Mouse (Mus musculus): Measurements from ENCODE around the gene Plxdc2. TPM values are rescaled to one million over a fixed set of nuclear protein-coding genes. Genes with fewer than 3 reads are reported as not detected.
A peak's percentile ranks its signal among the peaks of the same experiment; 100 is the strongest.

Plxdc2 gene
- polyA plus RNA-seq (2014; fragmentation: Nextera tagmentation; extraction: Ambion mirVana): 14.3 and 19.7 TPM in 2 replicates

GRCm38 (mm10) chr2:16356106-16356818 is at the start of gene Plxdc2:
TSS of gene Plxdc2 (plus strand) at chr2:16356304.
- Histone ChIP-seq H3K36me3 (ENCODE audit: control insufficient read depth, insufficient read depth, low read length) (no peaks in the 10 kb centered on the region), H3K9ac (ENCODE audit: low read depth, low read length) (peak within 1 kb of the TSS; percentile 64), H3K9me3 (ENCODE audit: control insufficient read depth, low read length) (no peaks in the 10 kb centered on the region), H3K4me1 (replicated peaks; ENCODE audit: control insufficient read depth, insufficient read depth, low read length) (no peaks in the 10 kb centered on the region), H3K4me3 (ENCODE audit: low read depth, low read length) (peak within 1 kb of the TSS; percentile 62), H3K27ac (ENCODE audit: low read depth, low read length) (peak within 1 kb of the TSS; percentile 63; the same call in 1 of the 2 replicates), H3K27me3 (ENCODE audit: control insufficient read depth, insufficient read depth, low read length) (peaks cover 3% of the 10 kb centered on the region; the same call in 1 of the 2 replicates), H3K4me2 (replicated peaks; ENCODE audit: low read depth, low read length) (peak within 1 kb of the TSS; percentile 87)
- under 1% methylated on average over 37 of the region's 45 CpGs for WGBS
- ATAC-seq (ENCODE audit: low FRiP score) (peak; percentile 93), DNase-seq (ENCODE audit: low spot score) (peak; percentile 76)

- no peak for DNase-seq (ENCODE audit: low spot score)
- Histone ChIP-seq H3K27me3 (ENCODE audit: control insufficient read depth, insufficient read depth, low read length) (no peaks in the 10 kb centered on the region), H3K27ac (ENCODE audit: low read depth, low read length) (no peak overlapping the region), H3K4me3 (ENCODE audit: low read depth, low read length) (no peak overlapping the region), H3K9ac (ENCODE audit: low read depth, low read length) (no peak overlapping the region), H3K4me2 (replicated peaks; ENCODE audit: low read depth, low read length) (no peak overlapping the region), H3K36me3 (ENCODE audit: control insufficient read depth, insufficient read depth, low read length) (no peaks in the 10 kb centered on the region), H3K9me3 (ENCODE audit: control insufficient read depth, low read length) (no peaks in the 10 kb centered on the region), H3K4me1 (replicated peaks; ENCODE audit: control insufficient read depth, insufficient read depth, low read length) (no peaks in the 10 kb centered on the region)
- ATAC-seq (ENCODE audit: low FRiP score): peak; percentile 59; the same call in 1 of the 2 replicates
- 30% methylated on average over 2 of the region's 2 CpGs for WGBS
Measured at GRCm38 (mm10) chr2:16310387-16310786, 45.7 kb upstream of the Plxdc2 start.

GRCm38 (mm10) chr2:16312400-16313070 is 43.6 kb upstream of the Plxdc2 start:
- Histone ChIP-seq H3K27ac (ENCODE audit: low read depth, low read length) (no peak overlapping the region), H3K4me3 (ENCODE audit: low read depth, low read length) (no peak overlapping the region), H3K36me3 (ENCODE audit: control insufficient read depth, insufficient read depth, low read length) (no peaks in the 10 kb centered on the region), H3K9ac (ENCODE audit: low read depth, low read length) (no peak overlapping the region), H3K9me3 (ENCODE audit: control insufficient read depth, low read length) (no peaks in the 10 kb centered on the region), H3K4me2 (replicated peaks; ENCODE audit: low read depth, low read length) (no peak overlapping the region), H3K27me3 (ENCODE audit: control insufficient read depth, insufficient read depth, low read length) (no peaks in the 10 kb centered on the region), H3K4me1 (replicated peaks; ENCODE audit: control insufficient read depth, insufficient read depth, low read length) (no peaks in the 10 kb centered on the region)
- ATAC-seq (ENCODE audit: low FRiP score) (no peak), DNase-seq (ENCODE audit: low spot score) (peak; percentile 39)
- WGBS: 73% methylated on average over 4 of the region's 4 CpGs

GRCm38 (mm10) chr2:16335194-16335781 is 20.8 kb upstream of the Plxdc2 start:
- whole genome bisulfite sequencing: 67% methylated on average over 4 of the region's 4 CpGs

GRCm38 (mm10) chr2:16344564-16344963 is 11.5 kb upstream of the Plxdc2 start:
- H3K27ac ChIP-seq (ENCODE audit: low read depth, low read length): no peak overlapping the region
- no peaks in the 10 kb centered on the region for H3K4me1 ChIP-seq (replicated peaks; ENCODE audit: control insufficient read depth, insufficient read depth, low read length)
- 62% methylated on average over 2 of the region's 2 CpGs for WGBS
- DNase-seq (ENCODE audit: low spot score) (no peak), ATAC-seq (ENCODE audit: low FRiP score) (no peak)
- H3K27me3 ChIP-seq (ENCODE audit: control insufficient read depth, insufficient read depth, low read length): no peaks in the 10 kb centered on the region
- no peak overlapping the region for H3K9ac ChIP-seq (ENCODE audit: low read depth, low read length)
- no peaks in the 10 kb centered on the region for H3K36me3 ChIP-seq (ENCODE audit: control insufficient read depth, insufficient read depth, low read length)
- H3K4me2 ChIP-seq (replicated peaks; ENCODE audit: low read depth, low read length): no peak overlapping the region
- no peaks in the 10 kb centered on the region for H3K9me3 ChIP-seq (ENCODE audit: control insufficient read depth, low read length)
- H3K4me3 ChIP-seq (ENCODE audit: low read depth, low read length): no peak overlapping the region

More at GRCm38 (mm10) chr2:16335194-16335781, 20.8 kb upstream of the Plxdc2 start:
- no peaks in the 10 kb centered on the region for H3K4me1 ChIP-seq (replicated peaks; ENCODE audit: control insufficient read depth, insufficient read depth, low read length)
- H3K9me3 ChIP-seq (ENCODE audit: control insufficient read depth, low read length): no peaks in the 10 kb centered on the region
- no peak for DNase-seq (ENCODE audit: low spot score)
- H3K4me3 ChIP-seq (ENCODE audit: low read depth, low read length): no peak overlapping the region
- H3K4me2 ChIP-seq (replicated peaks; ENCODE audit: low read depth, low read length): no peak overlapping the region
- H3K9ac ChIP-seq (ENCODE audit: low read depth, low read length): no peak overlapping the region
- ATAC-seq (ENCODE audit: low FRiP score): no peak
- no peaks in the 10 kb centered on the region for H3K27me3 ChIP-seq (ENCODE audit: control insufficient read depth, insufficient read depth, low read length)
- H3K27ac ChIP-seq (ENCODE audit: low read depth, low read length): no peak overlapping the region
- no peaks in the 10 kb centered on the region for H3K36me3 ChIP-seq (ENCODE audit: control insufficient read depth, insufficient read depth, low read length)

- no peak for DNase-seq (ENCODE audit: low spot score)
- no peaks in the 10 kb centered on the region for H3K9me3 ChIP-seq (ENCODE audit: control insufficient read depth, low read length)
- no peaks in the 10 kb centered on the region for H3K27me3 ChIP-seq (ENCODE audit: control insufficient read depth, insufficient read depth, low read length)
- no peak overlapping the region for H3K9ac ChIP-seq (ENCODE audit: low read depth, low read length)
- H3K4me3 ChIP-seq (ENCODE audit: low read depth, low read length): no peak overlapping the region
- WGBS: 78% methylated on average over 3 of the region's 3 CpGs
- H3K4me1 ChIP-seq (replicated peaks; ENCODE audit: control insufficient read depth, insufficient read depth, low read length): no peaks in the 10 kb centered on the region
- H3K36me3 ChIP-seq (ENCODE audit: control insufficient read depth, insufficient read depth, low read length): no peaks in the 10 kb centered on the region
- H3K4me2 ChIP-seq (replicated peaks; ENCODE audit: low read depth, low read length): no peak overlapping the region
- no peak overlapping the region for H3K27ac ChIP-seq (ENCODE audit: low read depth, low read length)
- ATAC-seq (ENCODE audit: low FRiP score): no peak
Measured at GRCm38 (mm10) chr2:16351106-16351505, 5.0 kb upstream of the Plxdc2 start.

GRCm38 (mm10) chr2:16355611-16356105 is 446 bp upstream of the Plxdc2 start:
- no peaks in the 10 kb centered on the region for H3K4me1 ChIP-seq (replicated peaks; ENCODE audit: control insufficient read depth, insufficient read depth, low read length)
- peak; percentile 77 for DNase-seq (ENCODE audit: low spot score)
- peak; percentile 95 for ATAC-seq (ENCODE audit: low FRiP score)
- WGBS: 0% methylated on average over 22 of the region's 22 CpGs
- H3K4me2 ChIP-seq (replicated peaks; ENCODE audit: low read depth, low read length): peak overlapping the region; percentile 87
- H3K36me3 ChIP-seq (ENCODE audit: control insufficient read depth, insufficient read depth, low read length): no peaks in the 10 kb centered on the region
- H3K27ac ChIP-seq (ENCODE audit: low read depth, low read length): peak overlapping the region; percentile 63; the same call in 1 of the 2 replicates
- peaks cover 3% of the 10 kb centered on the region; the same call in 1 of the 2 replicates for H3K27me3 ChIP-seq (ENCODE audit: control insufficient read depth, insufficient read depth, low read length)
- peak overlapping the region; percentile 62 for H3K4me3 ChIP-seq (ENCODE audit: low read depth, low read length)
- H3K9ac ChIP-seq (ENCODE audit: low read depth, low read length): peak overlapping the region; percentile 64
- no peaks in the 10 kb centered on the region for H3K9me3 ChIP-seq (ENCODE audit: control insufficient read depth, low read length)

- Histone ChIP-seq H3K4me2 (replicated peaks; ENCODE audit: low read depth, low read length) (peak overlapping the region; percentile 87), H3K27ac (ENCODE audit: low read depth, low read length) (peak overlapping the region; percentile 24; the same call in 1 of the 2 replicates), H3K4me3 (ENCODE audit: low read depth, low read length) (peak overlapping the region; percentile 62), H3K36me3 (ENCODE audit: control insufficient read depth, insufficient read depth, low read length) (no peaks in the 10 kb centered on the region), H3K9ac (ENCODE audit: low read depth, low read length) (peak overlapping the region; percentile 64), H3K27me3 (ENCODE audit: control insufficient read depth, insufficient read depth, low read length) (peaks cover 3% of the 10 kb centered on the region; the same call in 1 of the 2 replicates), H3K4me1 (replicated peaks; ENCODE audit: control insufficient read depth, insufficient read depth, low read length) (no peaks in the 10 kb centered on the region), H3K9me3 (ENCODE audit: control insufficient read depth, low read length) (no peaks in the 10 kb centered on the region)
- peak; percentile 36 for DNase-seq (ENCODE audit: low spot score)
- no peak; the same call in 1 of the 2 replicates for ATAC-seq (ENCODE audit: low FRiP score)
- WGBS: 2% methylated on average over 33 of the region's 33 CpGs
Measured at GRCm38 (mm10) chr2:16356921-16357837, 1.1 kb downstream of the Plxdc2 start.
